Mouse (Mus musculus) cerebellum, postnatal 25 days (tissue): Measurements from ENCODE around the gene Cep63.

ENCODE experiments used
- DNase-seq, 2 experiments: peaks; one replicate each; pipeline ENCODE4 v3.0.0; 2021; ENCODE audit warnings: mixed read lengths in 2 of 2

Gene Cep63

GRCm38 (mm10) chr9:102631589-102632147, 5.3 kb upstream of the Cep63 start:
- no peak for DNase-seq

GRCm38 (mm10) chr9:102629052-102629451, 2.7 kb upstream of the Cep63 start:
- no peak for DNase-seq

GRCm38 (mm10) chr9:102627442-102627841, 1.1 kb upstream of the Cep63 start:
- DNase-seq = peak in 1 of 2 experiments; percentile 42

DNA sequence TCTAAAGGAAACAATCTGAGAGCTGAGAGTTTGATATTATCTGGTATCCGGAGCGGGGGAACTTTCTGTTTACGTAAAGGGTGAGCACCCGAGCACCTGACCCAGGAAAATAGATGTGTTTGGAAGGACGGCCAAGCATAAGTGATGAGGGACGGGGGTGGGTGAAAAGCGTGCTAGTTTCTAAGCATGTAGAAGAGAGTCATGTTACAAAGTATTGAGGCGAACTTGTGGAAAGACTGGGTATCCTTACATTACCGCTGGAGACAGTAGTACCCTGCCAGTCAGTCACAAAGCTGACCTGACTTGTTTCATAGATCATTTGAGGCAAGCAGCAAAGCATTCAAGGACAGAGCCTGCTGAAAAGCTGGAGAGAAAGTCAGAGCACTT, 498 bp upstream of the Cep63 start:
- DNase-seq = no peak

- DNase-seq = peak in 1 of 2 experiments; percentile 25
These were observed 842 bp downstream of the Cep63 start for GRCm38 (mm10) chr9:102625401-102625982.

DNA sequence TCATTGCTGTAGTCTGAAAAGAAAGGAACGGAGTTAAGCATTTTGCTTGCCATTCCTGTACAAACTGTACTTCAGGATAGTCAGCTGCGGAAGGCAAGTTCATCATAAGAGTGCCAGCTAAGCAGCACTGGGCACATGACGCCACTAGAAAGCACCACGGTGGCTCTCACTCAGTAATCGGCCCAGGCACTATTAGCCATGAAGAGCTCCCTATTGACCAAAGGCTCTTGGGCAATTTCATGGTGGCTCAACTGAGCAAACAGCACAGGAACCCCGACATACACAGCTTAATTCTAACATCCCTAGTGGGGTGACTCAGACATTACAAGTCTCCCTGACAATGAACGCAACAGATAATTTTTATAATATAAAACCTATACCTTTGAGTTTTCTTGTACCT, 2.8 kb downstream of the Cep63 start:
- DNase-seq = no peak

DNA sequence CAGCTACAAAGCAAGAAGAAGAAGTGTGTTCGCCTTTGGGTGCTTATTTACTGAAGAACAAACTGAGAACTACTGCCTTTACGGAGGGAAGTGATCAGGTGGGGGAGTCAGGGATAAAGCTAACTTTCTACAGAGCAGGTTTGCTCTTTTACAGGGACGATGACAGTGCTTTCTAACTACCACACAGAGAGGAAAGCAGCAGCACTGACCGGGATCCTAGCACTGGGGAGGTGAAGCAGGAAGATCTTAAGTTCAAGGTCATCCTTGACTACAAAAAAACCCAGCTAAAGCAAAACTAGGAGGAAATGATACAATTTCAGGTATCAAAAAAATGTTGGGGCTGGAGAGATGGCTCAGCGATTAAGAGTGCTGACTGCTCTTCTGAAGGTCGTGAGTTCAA, 3.5 kb downstream of the Cep63 start:
- DNase-seq = no peak

DNA sequence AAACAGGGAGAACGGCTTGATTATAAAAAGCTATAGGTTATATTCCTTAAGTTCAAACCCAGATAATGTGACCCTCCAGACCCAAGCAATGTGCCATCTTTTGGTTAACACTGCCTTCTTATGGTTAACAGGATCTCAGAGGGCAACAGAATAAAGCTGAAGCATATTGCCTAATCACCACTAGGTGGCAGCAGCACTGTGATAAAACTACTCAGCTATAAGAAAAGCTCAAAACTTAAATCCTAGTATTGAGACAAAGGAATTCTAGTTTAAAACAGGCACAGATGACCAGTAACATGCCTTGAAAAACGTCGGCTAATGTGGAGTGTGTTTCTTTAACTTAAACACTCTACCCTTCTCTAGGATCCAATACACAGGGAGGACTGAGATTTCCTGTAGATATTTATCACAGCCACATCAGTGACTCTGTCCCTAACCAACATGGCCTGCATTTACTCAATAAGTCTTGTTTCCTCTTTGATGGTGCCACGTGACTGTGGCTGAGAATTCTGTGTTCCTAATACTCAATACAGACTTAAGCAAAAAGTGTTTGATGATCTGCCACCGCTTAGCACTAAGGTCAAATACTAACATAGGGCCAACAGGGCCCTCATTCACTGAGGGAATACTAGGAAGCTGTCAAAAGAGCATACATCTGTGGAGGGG, 4.0 kb downstream of the Cep63 start:
- DNase-seq = peak in 1 of 2 experiments; percentile 65

DNA sequence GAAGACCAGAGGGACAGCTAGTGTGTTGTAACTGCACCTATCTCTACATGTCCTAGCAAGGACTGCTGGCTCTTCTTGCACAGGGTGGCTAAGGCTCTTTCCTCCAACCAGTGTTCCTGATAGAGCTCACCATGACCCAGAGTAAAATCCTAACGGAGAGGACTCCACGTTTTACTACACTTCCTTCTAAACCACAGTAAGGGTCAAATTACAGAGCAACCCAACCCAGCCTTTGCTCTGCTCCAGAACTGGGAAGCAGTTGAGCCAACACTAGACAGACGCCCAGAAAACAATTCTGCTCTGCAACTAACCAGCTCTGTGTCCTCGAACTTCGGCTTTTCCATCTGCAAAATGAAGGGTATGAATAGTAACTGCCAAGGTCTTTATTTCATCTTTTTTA, 4.9 kb downstream of the Cep63 start:
- no peak for DNase-seq

- no peak for DNase-seq
These were observed 10.1 kb downstream of the Cep63 start for GRCm38 (mm10) chr9:102616267-102616666.

- no peak for DNase-seq
These were observed 11.3 kb downstream of the Cep63 start for GRCm38 (mm10) chr9:102615071-102615470.

DNA sequence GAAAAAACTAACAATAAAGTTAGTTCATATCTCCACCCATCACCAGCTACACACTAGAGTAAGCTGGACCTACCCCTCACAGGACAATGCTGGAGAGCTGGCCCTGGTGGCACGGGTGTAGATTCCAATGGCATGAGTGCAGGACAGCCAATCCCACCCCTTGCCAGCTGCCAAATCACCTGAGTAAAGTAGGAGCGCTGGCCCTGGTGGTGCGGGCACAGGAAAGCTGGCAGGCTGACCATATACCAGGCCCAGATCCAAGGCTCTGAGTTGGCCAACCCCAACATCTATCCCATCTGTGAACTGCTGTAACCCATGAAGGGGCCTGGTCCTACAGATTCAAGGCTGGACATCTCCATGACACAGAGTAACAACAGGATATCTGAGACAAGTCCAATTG, 17.1 kb downstream of the Cep63 start:
- no peak for DNase-seq

- DNase-seq = no peak
These were observed 18.9 kb downstream of the Cep63 start for GRCm38 (mm10) chr9:102607471-102607870.

GRCm38 (mm10) chr9:102605162-102605561, 21.2 kb downstream of the Cep63 start:
- DNase-seq = no peak

DNA sequence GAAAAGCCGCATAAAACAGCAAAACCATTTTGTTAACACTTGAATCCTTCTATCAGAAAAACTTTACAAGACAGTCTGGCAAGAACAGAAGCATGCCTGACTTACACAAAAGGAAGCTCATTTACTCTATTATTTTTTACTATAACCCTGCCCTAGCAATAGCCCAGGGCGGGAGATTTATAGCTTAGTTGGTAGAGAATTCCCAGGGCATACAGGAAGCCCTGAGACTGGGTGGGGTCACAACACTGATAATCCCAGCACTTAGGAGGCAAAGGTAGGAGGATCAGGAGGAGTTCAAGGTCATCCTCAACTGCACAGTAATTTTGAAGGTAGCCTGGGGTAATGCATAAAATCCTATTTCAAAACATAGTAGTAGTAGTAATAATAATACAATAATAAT, 24.7 kb downstream of the Cep63 start:
- no peak for DNase-seq

DNA sequence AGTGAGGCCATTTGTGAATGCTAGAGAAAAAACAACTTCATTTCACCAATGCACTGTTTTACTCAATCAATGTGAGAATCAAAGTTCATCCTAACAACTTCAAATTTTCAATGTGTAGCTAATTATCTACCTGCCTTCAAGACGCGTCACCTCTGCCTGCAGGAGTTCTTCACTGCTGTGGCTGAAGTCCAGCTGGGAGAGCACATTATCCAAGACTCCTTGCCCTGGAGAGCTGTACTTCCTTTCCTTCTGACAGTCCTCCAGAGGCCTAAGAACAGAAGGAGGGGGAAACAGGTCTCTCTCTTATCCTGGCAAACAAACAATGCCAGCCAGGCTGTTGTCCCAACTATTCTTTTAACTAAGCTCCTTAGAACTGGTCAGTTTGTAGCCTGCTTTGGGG, 25.1 kb downstream of the Cep63 start:
- no peak for DNase-seq

DNA sequence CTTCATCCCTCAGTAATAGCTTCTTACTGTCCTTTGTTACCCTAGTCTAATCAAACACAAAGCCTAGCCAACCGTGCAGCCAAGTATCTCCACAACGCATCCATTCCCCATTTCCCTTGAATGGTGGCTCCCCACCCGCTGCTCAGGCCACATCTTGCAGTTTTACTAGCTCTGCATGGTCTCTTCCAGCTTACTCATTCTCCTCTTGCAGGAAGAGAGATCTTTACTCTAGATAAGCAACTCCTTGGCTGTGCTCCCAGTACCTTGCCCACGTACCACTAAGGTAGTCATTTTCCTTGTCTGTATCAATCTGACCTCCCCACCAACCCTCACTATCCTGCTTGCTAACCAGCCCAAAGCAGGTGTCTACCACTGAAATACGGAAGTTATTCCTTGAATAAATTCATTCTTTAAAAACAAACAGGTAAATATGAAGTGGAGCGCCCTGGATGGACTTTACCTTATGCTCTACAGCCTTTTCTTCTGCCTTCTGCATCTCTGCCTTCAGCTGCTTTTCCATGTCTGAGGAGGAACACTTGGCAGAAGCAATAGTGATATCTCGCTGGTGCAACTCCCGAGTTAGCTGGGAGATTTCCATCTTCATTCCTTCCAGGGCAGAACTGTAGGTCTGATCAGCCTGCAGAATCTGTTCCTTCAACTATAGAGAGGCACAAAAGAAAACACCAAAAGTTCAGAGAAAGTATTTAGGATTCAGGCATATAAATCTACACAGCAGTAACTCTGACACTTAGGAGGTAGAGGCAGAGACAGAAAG, 30.5 kb downstream of the Cep63 start:
- DNase-seq = no peak

DNA sequence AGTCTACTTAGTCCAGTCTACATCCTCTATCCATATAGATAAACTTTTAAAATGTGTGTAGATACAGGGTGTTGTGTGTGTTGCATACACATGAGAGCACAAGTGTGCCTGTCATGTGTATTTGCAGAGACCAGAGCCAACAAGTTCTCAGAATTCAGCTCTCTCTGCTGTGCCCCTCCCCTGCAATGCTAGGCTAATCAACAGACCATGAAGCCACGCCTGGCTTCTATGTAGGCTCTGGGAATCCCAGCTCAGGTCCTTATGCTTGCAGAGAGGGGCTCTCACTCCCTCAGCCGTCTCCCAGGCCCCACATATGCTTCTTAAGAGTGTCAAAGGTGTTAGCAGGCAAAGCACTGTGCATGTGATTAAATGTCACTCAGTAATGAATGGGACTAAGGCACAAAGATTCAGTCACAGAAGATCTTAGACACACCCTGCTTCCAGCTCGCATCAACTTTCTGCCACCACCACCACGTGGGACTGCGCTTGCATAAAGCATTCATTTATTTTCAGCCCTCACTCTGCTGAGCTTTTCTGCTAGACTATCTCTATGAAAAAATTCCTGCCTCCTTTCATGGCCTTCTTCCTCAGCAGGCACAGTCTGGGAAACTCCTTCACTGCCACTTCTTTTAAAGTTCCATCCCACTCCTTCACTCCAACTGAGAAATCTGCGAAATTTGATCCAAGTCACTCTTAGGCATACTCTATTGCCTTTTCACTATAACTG, 31.5 kb downstream of the Cep63 start:
- no peak for DNase-seq

DNA sequence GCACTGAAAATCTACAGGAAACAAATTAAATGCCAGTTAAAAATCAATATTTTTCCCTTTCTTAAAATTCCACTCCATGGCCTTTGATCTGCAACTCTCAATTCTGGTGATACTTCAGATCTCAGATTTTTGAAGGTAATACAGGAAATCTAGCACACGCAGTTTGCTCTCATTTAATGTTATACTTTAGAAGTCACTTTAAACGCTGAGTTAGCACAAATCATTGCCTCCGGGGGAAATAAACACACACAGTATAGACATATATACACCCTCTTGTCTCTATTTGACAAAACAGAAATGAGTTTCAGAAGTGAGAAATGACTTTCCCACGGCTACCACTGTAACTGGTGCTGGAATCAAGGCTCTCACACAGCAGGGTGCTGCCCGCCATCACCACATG, 39.0 kb downstream of the Cep63 start:
- DNase-seq = no peak

- DNase-seq = no peak
These were observed 44.3 kb downstream of the Cep63 start for GRCm38 (mm10) chr9:102581921-102582469.

- DNase-seq = no peak
These were observed 48.9 kb downstream of the Cep63 start for GRCm38 (mm10) chr9:102577480-102577879.

DNA sequence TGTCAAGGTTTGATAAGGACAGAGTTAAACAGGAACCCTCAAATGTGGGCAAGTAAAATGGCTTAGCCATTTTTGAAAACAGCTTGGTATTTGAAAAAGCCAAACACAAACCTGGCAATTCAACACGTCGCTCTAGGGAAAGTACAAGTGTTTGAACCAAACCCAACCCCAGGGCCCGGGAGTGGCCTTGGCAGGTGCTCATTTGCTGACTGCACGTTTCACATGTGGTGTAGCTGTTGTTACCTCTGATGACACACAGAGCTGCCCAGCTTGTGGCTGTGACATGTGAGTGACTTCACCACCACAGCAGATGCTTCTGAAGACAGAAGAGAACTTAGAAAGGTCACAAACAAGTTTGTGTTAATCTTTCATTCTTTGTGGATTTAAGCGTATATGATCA, 53.4 kb downstream of the Cep63 start:
- DNase-seq = no peak

DNA sequence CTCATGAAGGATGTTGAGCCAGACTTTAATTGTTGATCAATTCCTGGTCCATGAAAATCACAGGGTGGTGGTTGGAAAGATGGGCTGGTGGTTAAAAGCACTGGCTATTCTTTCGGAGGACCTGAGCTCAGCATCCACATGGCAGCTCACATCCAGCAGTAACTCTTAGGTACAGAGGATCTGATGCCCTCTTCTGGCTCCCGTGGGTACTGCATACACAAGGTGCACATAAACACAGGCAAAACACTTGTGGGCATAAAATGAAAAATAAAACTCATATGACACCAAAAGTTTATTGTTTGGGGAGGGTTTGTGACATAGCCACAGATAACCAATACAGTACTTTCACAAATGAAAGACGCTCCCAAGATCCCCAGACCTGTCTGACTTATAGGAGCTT, 67.9 kb downstream of the Cep63 start:
- no peak for DNase-seq
